Mouse (Mus musculus) urinary bladder, adult 2 months (tissue): Measurements from ENCODE around the gene Coa5. TPM values are rescaled to one million over a fixed set of nuclear protein-coding genes. Genes with fewer than 3 reads are reported as not detected.

Experiments
- DNase-seq: peaks from one replicate; pipeline ENCODE4 v3.0.0; 2022; ENCODE audit warnings: low spot score
- polyA plus RNA-seq: library from polyadenylated mRNA; depleted of rRNA; stranded (reverse); fragments of >200 nt; gene quantifications from 2 replicates; pipeline ENCODE4 v1.2.3, GENCODE M21; 2012; rRNA removed

The Coa5 gene
- polyA plus RNA-seq, 1 experiment, result 51.5 TPM

DNA sequence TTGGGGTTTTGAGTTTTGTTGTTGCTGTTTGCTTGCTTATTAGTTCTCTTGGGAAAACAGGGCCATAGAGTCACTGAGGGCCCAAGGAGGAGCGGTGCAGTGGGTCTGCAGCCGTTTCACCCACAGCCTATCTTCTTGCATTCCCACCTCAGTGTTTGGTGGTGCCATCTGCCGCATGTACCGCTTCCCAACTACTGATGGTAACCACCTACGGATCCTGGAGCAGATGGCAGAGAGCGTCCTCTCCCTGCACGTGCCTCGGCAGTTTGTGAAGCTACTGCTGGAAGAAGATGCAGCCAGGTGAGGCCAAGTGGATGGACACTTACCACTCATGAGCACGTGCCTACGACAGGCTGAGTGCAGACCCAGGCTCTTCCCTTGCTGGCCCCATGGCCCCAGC is 61.8 kb downstream of the Coa5 start:
- DNase-seq, result no peak

Other genes starting within 250 kb of the Coa5 start
- not detected in 2 replicates for gene Cnga3, start 215.7 kb downstream of the Coa5 start, polyA plus RNA-seq
- gene Inpp4a, start 130.2 kb downstream of the Coa5 start, polyA plus RNA-seq, result 27.8 and 33.7 TPM in 2 replicates
- gene Unc50, start within 50 bp of the Coa5 start, polyA plus RNA-seq, result 75.2 and 112 TPM in 2 replicates
- gene Mgat4a, start 110.9 kb upstream of the Coa5 start, polyA plus RNA-seq, result 33.1 and 33.4 TPM in 2 replicates